Comparison of ENCODE assay signal across 16 mouse cellular contexts in the genomic region with DNA sequence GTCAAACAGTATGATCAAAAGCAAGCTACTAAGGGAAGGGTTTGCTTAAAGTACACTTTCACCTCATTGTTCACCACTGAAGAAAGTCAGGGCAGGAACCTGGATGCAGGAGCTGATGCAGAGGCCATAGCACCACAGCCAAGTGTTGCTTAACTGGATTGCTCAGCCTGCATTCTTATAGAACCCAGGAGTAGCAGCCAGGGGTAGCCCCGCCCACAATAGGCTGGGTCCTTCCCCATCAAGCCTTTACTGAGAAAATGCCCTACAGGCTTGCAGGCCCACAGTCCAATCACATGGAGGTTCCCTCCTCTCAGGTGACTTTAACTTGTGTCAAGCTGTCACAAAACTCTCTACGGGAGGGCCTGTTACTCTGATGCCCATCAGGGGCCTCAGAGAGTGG. TPM values are rescaled to one million over a fixed set of nuclear protein-coding genes. Genes with fewer than 3 reads are reported as not detected.
DNase-seq lines count a peak whose midpoint lies in the region; ATAC-seq and TF ChIP-seq lines count a peak whose summit lies in the region.
"Had no signal": no experiment of that assay in that cellular context is flagged by ENCODE, and none has a peak within 500 bp of the region (broad histone marks: within the 10 kb centered on the region; RNA-seq: fewer than 3 reads in every experiment).

No protein-coding gene starts in this region.

- no peak overlapping the region for H3K4me3 ChIP-seq in embryonic facial prominence, embryonic 11.5 days (ENCODE audit: low read depth, low read length)
- no peak overlapping the region for H3K4me3 ChIP-seq in embryonic facial prominence, embryonic 10.5 days
- peak overlapping the region; percentile 93 for H3K4me3 ChIP-seq in forebrain, postnatal 0 days (ENCODE audit: low read depth, low read length)
- H3K4me3 ChIP-seq in midbrain, embryonic 10.5 days: peak overlapping the region; percentile 90
- no peak overlapping the region for H3K4me3 ChIP-seq in limb, embryonic 10.5 days

- H3K4me1 ChIP-seq in embryonic facial prominence, embryonic 11.5 days (ENCODE audit: control insufficient read depth, insufficient read depth, low read length): peaks cover 7% of the 10 kb centered on the region
- peaks cover 51% of the 10 kb centered on the region for H3K4me1 ChIP-seq in embryonic facial prominence, embryonic 10.5 days
- peaks cover 10% of the 10 kb centered on the region; the same call in 1 of the 2 replicates for H3K4me1 ChIP-seq in forebrain, postnatal 0 days (ENCODE audit: insufficient read depth)
- H3K4me1 ChIP-seq in midbrain, embryonic 10.5 days: peaks cover 53% of the 10 kb centered on the region
- H3K4me1 ChIP-seq in limb, embryonic 10.5 days: peaks cover 33% of the 10 kb centered on the region

- H3K27ac ChIP-seq in embryonic facial prominence, embryonic 11.5 days (replicated peaks; ENCODE audit: low read depth, low read length): no peak overlapping the region
- H3K27ac ChIP-seq in embryonic facial prominence, embryonic 10.5 days (replicated peaks): no peak overlapping the region
- peak overlapping the region; percentile 70; the same call in 1 of the 2 replicates for H3K27ac ChIP-seq in forebrain, postnatal 0 days (ENCODE audit: low read depth, low read length)
- H3K27ac ChIP-seq in midbrain, embryonic 10.5 days (replicated peaks): peak overlapping the region; percentile 29
- H3K27ac ChIP-seq in limb, embryonic 10.5 days: no peak overlapping the region

- no peaks in the 10 kb centered on the region for H3K9me3 ChIP-seq in embryonic facial prominence, embryonic 11.5 days (replicated peaks; ENCODE audit: control insufficient read depth, low read length)
- H3K9me3 ChIP-seq in embryonic facial prominence, embryonic 10.5 days: no peaks in the 10 kb centered on the region
- H3K9me3 ChIP-seq in forebrain, postnatal 0 days (ENCODE audit: low read length): no peaks in the 10 kb centered on the region
- no peaks in the 10 kb centered on the region for H3K9me3 ChIP-seq in midbrain, embryonic 10.5 days (replicated peaks)
- no peaks in the 10 kb centered on the region for H3K9me3 ChIP-seq in limb, embryonic 10.5 days (replicated peaks)

- H3K4me2 ChIP-seq in embryonic facial prominence, embryonic 11.5 days (ENCODE audit: low read depth, low read length): no peak overlapping the region
- H3K4me2 ChIP-seq in forebrain, postnatal 0 days (ENCODE audit: low read depth): peak overlapping the region; percentile 83

- no peaks in the 10 kb centered on the region for H3K36me3 ChIP-seq in embryonic facial prominence, embryonic 11.5 days (replicated peaks; ENCODE audit: control insufficient read depth, insufficient read depth, low read depth, low read length)
- H3K36me3 ChIP-seq in embryonic facial prominence, embryonic 10.5 days (replicated peaks): no peaks in the 10 kb centered on the region
- no peaks in the 10 kb centered on the region for H3K36me3 ChIP-seq in forebrain, postnatal 0 days (ENCODE audit: insufficient read depth)
- peaks cover 10% of the 10 kb centered on the region; the same call in 1 of the 2 replicates for H3K36me3 ChIP-seq in midbrain, embryonic 10.5 days
- H3K36me3 ChIP-seq in limb, embryonic 10.5 days: no peaks in the 10 kb centered on the region

- H3K27me3 ChIP-seq in embryonic facial prominence, embryonic 11.5 days (ENCODE audit: control insufficient read depth, insufficient read depth, low read length): peaks cover 17% of the 10 kb centered on the region
- H3K27me3 ChIP-seq in embryonic facial prominence, embryonic 10.5 days (replicated peaks; ENCODE audit: low read depth, poor library complexity, severe bottlenecking): peaks cover 61% of the 10 kb centered on the region
- no peaks in the 10 kb centered on the region; the same call in 1 of the 2 replicates for H3K27me3 ChIP-seq in forebrain, postnatal 0 days (ENCODE audit: insufficient read depth, low read length)
- H3K27me3 ChIP-seq in midbrain, embryonic 10.5 days (ENCODE audit: low read depth, poor library complexity, severe bottlenecking): peaks cover 56% of the 10 kb centered on the region
- peaks cover 57% of the 10 kb centered on the region for H3K27me3 ChIP-seq in limb, embryonic 10.5 days (ENCODE audit: low read depth, poor library complexity, severe bottlenecking)

- DNase-seq in embryonic facial prominence, embryonic 11.5 days (ENCODE audit: low spot score): peak; percentile 36
- no peak for DNase-seq in embryonic facial prominence, embryonic 10.5 days (ENCODE audit: low spot score)
- DNase-seq in ES-CJ7 (ENCODE audit: low read depth, low spot score): peak; percentile 38
- no peak for DNase-seq in forebrain, postnatal 0 days
- no peak for DNase-seq in midbrain, embryonic 10.5 days (ENCODE audit: low spot score)
- no peak for DNase-seq in spleen, postnatal 4 days (ENCODE audit: low spot score in 2 of 2)
- no peak for DNase-seq in limb, embryonic 10.5 days (ENCODE audit: low spot score)
- DNase-seq in ovary, postnatal 10 days (ENCODE audit: low spot score): no peak
- DNase-seq: adrenal gland, postnatal 14 days; embryo, embryonic 11 days; heart, adult 18-20 months; kidney, postnatal 36 days; spleen, adult 18-20 months; thymus, adult 18-20 months had no signal

- no peak for TF ChIP-seq CTCF in forebrain, postnatal 0 days (IDR thresholded peaks at IDR 0.05; ENCODE audit: low read depth)

- 26% methylated on average over 2 of the region's 2 CpGs for WGBS in embryonic facial prominence, embryonic 11.5 days
- WGBS in embryonic facial prominence, embryonic 10.5 days: 20% methylated on average over 2 of the region's 2 CpGs
- WGBS in forebrain, postnatal 0 days: 27% methylated on average over 2 of the region's 2 CpGs
- WGBS in midbrain, embryonic 10.5 days: 17% methylated on average over 2 of the region's 2 CpGs
- WGBS in limb, embryonic 10.5 days: 47% methylated on average over 2 of the region's 2 CpGs

- no peak overlapping the region for H3K9ac ChIP-seq in embryonic facial prominence, embryonic 11.5 days (replicated peaks; ENCODE audit: low read length)
- H3K9ac ChIP-seq in forebrain, postnatal 0 days: no peak overlapping the region

- no peak for ATAC-seq in embryonic facial prominence, embryonic 11.5 days (replicated peaks; ENCODE audit: insufficient number of reproducible peaks, low FRiP score, low TSS enrichment, low read depth)
- no peak for ATAC-seq in forebrain, postnatal 0 days
- ATAC-seq: inflammation-experienced regulatory T-cells, adult 6 months; Patski had no signal

RNA-seq across cellular contexts. Expression of a gene that starts 4.6 kb away (rescaled TPM):
- polyA plus RNA-seq in embryonic facial prominence, embryonic 11.5 days (2014; fragmentation: Nextera tagmentation; extraction: Ambion mirVana): 2.0 and 2.8 TPM in 2 replicates
- 1.1 and 1.3 TPM in 2 replicates for polyA plus RNA-seq in embryonic facial prominence, embryonic 10.5 days (2016; fragmentation: Nextera tagmentation; extraction: Ambion mirVana)
- total RNA-seq in forebrain, postnatal 0 days (2014; rRNA removed): 47.9 and 70.2 TPM in 2 replicates
- polyA plus RNA-seq in forebrain, postnatal 0 days (2015; fragmentation: Nextera tagmentation; extraction: Ambion mirVana): 5.8 and 11.5 TPM in 2 replicates
- polyA plus RNA-seq in midbrain, embryonic 10.5 days (2016; fragmentation: Nextera tagmentation; extraction: Ambion mirVana): 2.2 and 2.7 TPM in 2 replicates
- polyA plus RNA-seq in limb, embryonic 10.5 days (2016; fragmentation: Nextera tagmentation; extraction: Ambion mirVana): 0.35 and 0.48 TPM in 2 replicates

Comparison
In these comparisons a context has a peak if more than half of its experiments do, and no peak if none do; other contexts are left out.
1. DNase-seq: peak in embryonic facial prominence, embryonic 11.5 days (single experiment) and ES-CJ7 (single experiment); none in embryonic facial prominence, embryonic 10.5 days (single experiment), forebrain, postnatal 0 days (single experiment), midbrain, embryonic 10.5 days (single experiment), spleen, postnatal 4 days (0 of 2), limb, embryonic 10.5 days (single experiment) and ovary, postnatal 10 days (single experiment).
2. H3K27ac ChIP-seq: peak in forebrain, postnatal 0 days (single experiment) and midbrain, embryonic 10.5 days (single experiment); none in embryonic facial prominence, embryonic 11.5 days (single experiment), embryonic facial prominence, embryonic 10.5 days (single experiment) and limb, embryonic 10.5 days (single experiment).
3. H3K4me3 ChIP-seq: peak in forebrain, postnatal 0 days (single experiment) and midbrain, embryonic 10.5 days (single experiment); none in embryonic facial prominence, embryonic 11.5 days (single experiment), embryonic facial prominence, embryonic 10.5 days (single experiment) and limb, embryonic 10.5 days (single experiment).